Mouse (Mus musculus): ENCODE results near the gene Retreg1. TPM values are rescaled to one million over a fixed set of nuclear protein-coding genes. Genes with fewer than 3 reads are reported as not detected.
A peak's percentile ranks its signal among the peaks of the same experiment; 100 is the strongest.

Gene Retreg1
- polyA plus RNA-seq, 1 experiment from 2014 or later: 1.9 TPM

- no peaks in the 10 kb centered on the region for H3K27me3 ChIP-seq (ENCODE audit: low read depth, poor library complexity, severe bottlenecking)
- H3K9me3 ChIP-seq (replicated peaks): no peaks in the 10 kb centered on the region
- DNase-seq (ENCODE audit: low spot score): no peak
- H3K27ac ChIP-seq: peak overlapping the region; percentile 75
- H3K36me3 ChIP-seq: no peaks in the 10 kb centered on the region
- H3K4me3 ChIP-seq: no peak overlapping the region
- peaks cover 25% of the 10 kb centered on the region for H3K4me1 ChIP-seq
- WGBS: 71% methylated on average over 9 of the region's 9 CpGs
These were observed 29.1 kb downstream of the Retreg1 start for GRCm38 (mm10) chr15:25872118-25872517.

GRCm38 (mm10) chr15:25872657-25873056 is 29.7 kb downstream of the Retreg1 start:
- Histone ChIP-seq H3K4me1 (peaks cover 27% of the 10 kb centered on the region), H3K36me3 (no peaks in the 10 kb centered on the region), H3K27ac (peak overlapping the region; percentile 75), H3K9me3 (replicated peaks) (no peaks in the 10 kb centered on the region), H3K4me3 (no peak overlapping the region), H3K27me3 (ENCODE audit: low read depth, poor library complexity, severe bottlenecking) (no peaks in the 10 kb centered on the region)
- DNase-seq (ENCODE audit: low spot score): no peak
- WGBS: 91% methylated on average over 9 of the region's 9 CpGs

- Histone ChIP-seq H3K27me3 (ENCODE audit: low read depth, poor library complexity, severe bottlenecking) (no peaks in the 10 kb centered on the region), H3K4me3 (no peak overlapping the region), H3K9me3 (replicated peaks) (no peaks in the 10 kb centered on the region), H3K4me1 (peaks cover 31% of the 10 kb centered on the region), H3K36me3 (no peaks in the 10 kb centered on the region), H3K27ac (no peak overlapping the region)
- DNase-seq (ENCODE audit: low spot score): no peak
- WGBS: 89% methylated on average over 1 of the region's 1 CpGs
These were observed 30.6 kb downstream of the Retreg1 start for GRCm38 (mm10) chr15:25873536-25873935.

DNA sequence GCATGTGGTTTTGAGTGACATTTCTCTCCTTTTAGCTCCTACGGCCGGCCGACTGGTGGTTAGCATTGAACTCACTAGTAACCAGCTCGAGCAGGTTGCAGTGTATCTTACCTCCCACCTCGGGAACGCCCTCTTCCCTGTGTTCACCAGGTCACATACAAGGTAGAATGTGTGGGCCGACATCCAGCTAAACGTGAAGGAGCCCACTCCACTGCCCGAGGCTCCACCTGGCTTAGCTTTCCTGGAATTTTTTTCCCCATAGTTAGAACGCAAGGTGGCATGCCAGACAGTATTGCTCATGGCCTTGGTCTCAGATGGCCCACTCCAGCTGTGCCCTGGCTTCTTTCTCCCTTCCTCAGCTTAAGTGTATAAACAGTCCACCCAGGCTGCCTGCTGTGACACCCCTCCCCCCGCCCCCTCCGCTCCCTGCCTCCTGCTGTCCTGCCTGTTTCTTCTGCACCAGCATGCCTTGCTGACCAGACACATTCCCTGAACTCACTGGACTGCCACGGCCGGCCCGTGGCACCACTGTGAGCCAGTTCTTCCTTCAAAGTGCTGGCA is 33.7 kb downstream of the Retreg1 start:
- Histone ChIP-seq H3K27me3 (ENCODE audit: low read depth, poor library complexity, severe bottlenecking) (no peaks in the 10 kb centered on the region), H3K36me3 (no peaks in the 10 kb centered on the region), H3K27ac (0 out of 2 replicates have a peak overlapping the region, but pooled peaks have one; percentile 33), H3K4me1 (peaks cover 27% of the 10 kb centered on the region), H3K9me3 (replicated peaks) (no peaks in the 10 kb centered on the region), H3K4me3 (no peak overlapping the region)
- WGBS: 64% methylated on average over 15 of the region's 15 CpGs
- DNase-seq (ENCODE audit: low spot score): no peak

DNA sequence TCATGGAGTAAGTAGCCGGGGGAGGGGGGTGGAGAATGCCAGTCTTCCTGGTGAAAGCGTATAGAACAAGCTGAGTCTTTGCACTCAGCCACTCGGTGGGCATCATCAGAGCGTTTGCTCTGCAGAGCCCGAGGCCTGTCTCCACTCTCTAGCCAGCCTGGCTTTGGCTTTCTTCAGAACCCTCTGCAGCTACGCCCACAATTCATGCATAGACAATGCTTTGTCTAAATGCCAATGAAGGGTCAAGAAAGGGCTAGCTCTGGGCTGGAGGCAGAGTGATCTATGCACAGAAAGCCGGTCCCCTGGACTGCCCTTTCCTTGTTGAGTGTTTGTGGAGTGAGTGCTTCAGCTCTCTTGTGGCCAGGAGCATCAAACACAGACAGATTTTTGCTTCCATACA is 34.8 kb downstream of the Retreg1 start:
- peaks cover 16% of the 10 kb centered on the region for H3K4me1 ChIP-seq
- 75% methylated on average over 7 of the region's 7 CpGs for WGBS
- DNase-seq (ENCODE audit: low spot score): no peak
- no peaks in the 10 kb centered on the region for H3K27me3 ChIP-seq (ENCODE audit: low read depth, poor library complexity, severe bottlenecking)
- no peak overlapping the region for H3K27ac ChIP-seq
- no peaks in the 10 kb centered on the region for H3K9me3 ChIP-seq (replicated peaks)
- no peaks in the 10 kb centered on the region for H3K36me3 ChIP-seq
- H3K4me3 ChIP-seq: no peak overlapping the region

DNA sequence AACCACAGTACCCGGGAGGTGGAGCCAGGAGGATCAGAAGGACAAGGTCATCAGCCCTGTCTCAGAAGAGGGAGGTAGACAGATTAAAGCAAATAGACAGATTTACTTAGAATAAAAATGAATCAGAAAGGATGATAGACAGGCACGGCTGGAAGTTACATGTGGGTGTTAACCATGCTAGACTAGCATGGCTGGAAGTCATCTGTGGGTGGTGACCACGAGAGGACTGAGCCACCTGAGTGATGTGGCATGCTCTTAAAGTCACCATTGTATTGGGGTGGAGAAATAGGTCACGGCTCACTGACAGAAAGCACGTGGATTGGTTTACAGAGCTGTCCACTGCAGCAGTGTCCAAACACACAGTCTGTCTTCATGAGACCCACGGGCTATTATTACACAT is 36.2 kb downstream of the Retreg1 start:
- Histone ChIP-seq H3K4me1 (peaks cover 14% of the 10 kb centered on the region), H3K4me3 (no peak overlapping the region), H3K9me3 (replicated peaks) (no peaks in the 10 kb centered on the region), H3K27me3 (ENCODE audit: low read depth, poor library complexity, severe bottlenecking) (no peaks in the 10 kb centered on the region), H3K27ac (no peak overlapping the region), H3K36me3 (no peaks in the 10 kb centered on the region)
- WGBS: 91% methylated on average over 6 of the region's 6 CpGs
- DNase-seq (ENCODE audit: low spot score): no peak

- peaks cover 14% of the 10 kb centered on the region for H3K4me1 ChIP-seq
- no peak overlapping the region for H3K27ac ChIP-seq
- H3K9me3 ChIP-seq (replicated peaks): no peaks in the 10 kb centered on the region
- no peak overlapping the region for H3K4me3 ChIP-seq
- H3K27me3 ChIP-seq (ENCODE audit: low read depth, poor library complexity, severe bottlenecking): no peaks in the 10 kb centered on the region
- WGBS: 85% methylated on average over 5 of the region's 5 CpGs
- no peaks in the 10 kb centered on the region for H3K36me3 ChIP-seq
- no peak for DNase-seq (ENCODE audit: low spot score)
These were observed 37.2 kb downstream of the Retreg1 start for GRCm38 (mm10) chr15:25880192-25880591.

- 73% methylated on average over 4 of the region's 4 CpGs for WGBS
- DNase-seq (ENCODE audit: low spot score): no peak
- H3K27ac ChIP-seq: no peak overlapping the region
These were observed 39.0 kb downstream of the Retreg1 start for GRCm38 (mm10) chr15:25882002-25882401.

DNA sequence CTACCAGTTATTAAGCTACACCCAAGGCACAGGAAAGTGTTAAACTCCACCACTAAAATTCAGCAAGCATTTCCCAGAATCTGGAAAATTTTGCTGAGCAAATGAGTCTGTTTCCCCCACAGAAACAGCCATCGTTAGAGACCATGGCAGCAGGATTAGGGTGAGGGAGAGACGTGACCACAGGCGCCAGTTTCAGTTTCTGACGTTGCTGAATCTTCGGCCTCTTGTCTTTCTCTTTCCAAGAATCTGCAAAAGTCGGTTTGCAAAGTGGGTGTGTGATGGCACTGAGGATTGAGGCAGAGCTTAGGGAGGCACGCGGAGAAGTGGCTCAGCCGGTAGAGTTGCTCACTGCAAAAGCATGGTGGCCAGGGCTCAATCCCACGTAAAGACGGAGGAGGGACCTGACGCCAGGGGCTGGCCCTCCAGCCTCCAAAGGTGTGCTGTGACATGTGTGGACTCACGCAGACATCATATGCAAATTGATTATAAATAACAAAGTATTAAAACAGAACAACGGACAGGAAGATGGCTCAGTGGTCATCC is 41.5 kb downstream of the Retreg1 start:
- no peaks in the 10 kb centered on the region for H3K27me3 ChIP-seq (ENCODE audit: low read depth, poor library complexity, severe bottlenecking)
- 87% methylated on average over 14 of the region's 14 CpGs for WGBS
- H3K27ac ChIP-seq: no peak overlapping the region
- no peak overlapping the region for H3K4me3 ChIP-seq
- H3K9me3 ChIP-seq (replicated peaks): no peaks in the 10 kb centered on the region
- no peaks in the 10 kb centered on the region for H3K4me1 ChIP-seq
- H3K36me3 ChIP-seq: no peaks in the 10 kb centered on the region
- DNase-seq (ENCODE audit: low spot score): no peak

More at GRCm38 (mm10) chr15:25882002-25882401, 39.0 kb downstream of the Retreg1 start:
- Histone ChIP-seq H3K36me3 (no peaks in the 10 kb centered on the region), H3K9me3 (replicated peaks) (no peaks in the 10 kb centered on the region), H3K27me3 (ENCODE audit: low read depth, poor library complexity, severe bottlenecking) (no peaks in the 10 kb centered on the region), H3K4me1 (peaks cover 8% of the 10 kb centered on the region; the same call in 1 of the 2 replicates), H3K4me3 (no peak overlapping the region)

- Histone ChIP-seq H3K27ac (no peak overlapping the region), H3K27me3 (ENCODE audit: low read depth, poor library complexity, severe bottlenecking) (no peaks in the 10 kb centered on the region), H3K9me3 (replicated peaks) (no peaks in the 10 kb centered on the region), H3K4me1 (no peaks in the 10 kb centered on the region), H3K36me3 (no peaks in the 10 kb centered on the region), H3K4me3 (no peak overlapping the region)
- no peak for DNase-seq (ENCODE audit: low spot score)
- 92% methylated on average over 6 of the region's 6 CpGs for WGBS
These were observed 43.6 kb downstream of the Retreg1 start for GRCm38 (mm10) chr15:25886581-25887011.

GRCm38 (mm10) chr15:25889927-25890326 is 46.9 kb downstream of the Retreg1 start:
- Histone ChIP-seq H3K4me3 (no peak overlapping the region), H3K36me3 (no peaks in the 10 kb centered on the region), H3K9me3 (replicated peaks) (no peaks in the 10 kb centered on the region), H3K27me3 (ENCODE audit: low read depth, poor library complexity, severe bottlenecking) (no peaks in the 10 kb centered on the region), H3K4me1 (no peaks in the 10 kb centered on the region), H3K27ac (no peak overlapping the region)
- WGBS: 95% methylated on average over 5 of the region's 5 CpGs
- no peak for DNase-seq (ENCODE audit: low spot score)

GRCm38 (mm10) chr15:25891556-25891955 is 48.6 kb downstream of the Retreg1 start:
- H3K9me3 ChIP-seq (replicated peaks): no peaks in the 10 kb centered on the region
- H3K4me3 ChIP-seq: no peak overlapping the region
- H3K4me1 ChIP-seq: no peaks in the 10 kb centered on the region
- H3K27ac ChIP-seq: no peak overlapping the region
- no peak for DNase-seq (ENCODE audit: low spot score)
- no peaks in the 10 kb centered on the region for H3K27me3 ChIP-seq (ENCODE audit: low read depth, poor library complexity, severe bottlenecking)
- WGBS: 83% methylated on average over 11 of the region's 11 CpGs
- H3K36me3 ChIP-seq: no peaks in the 10 kb centered on the region

DNA sequence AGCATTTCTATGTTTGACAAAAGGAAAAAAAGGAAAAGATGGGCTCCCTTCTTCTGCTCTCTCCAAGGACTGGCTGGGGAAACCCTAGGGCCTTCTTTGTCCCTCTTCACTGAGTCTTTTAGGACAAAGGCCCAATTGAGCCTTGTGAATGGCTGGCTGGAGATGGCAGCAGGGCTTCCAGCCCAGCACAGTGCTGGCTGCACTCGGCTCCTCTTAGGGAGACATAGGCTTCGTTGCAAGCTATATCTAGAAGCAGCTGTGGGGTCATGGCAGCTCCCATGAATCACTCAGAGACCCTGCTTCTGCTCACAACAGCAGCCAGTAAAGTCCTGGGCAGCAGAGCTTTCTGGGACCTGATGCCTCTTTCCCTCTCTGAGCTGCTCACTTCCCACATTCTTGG is 50.3 kb downstream of the Retreg1 start:
- H3K27ac ChIP-seq: no peak overlapping the region
- H3K36me3 ChIP-seq: no peaks in the 10 kb centered on the region
- H3K9me3 ChIP-seq (replicated peaks): no peaks in the 10 kb centered on the region
- H3K27me3 ChIP-seq (ENCODE audit: low read depth, poor library complexity, severe bottlenecking): no peaks in the 10 kb centered on the region
- H3K4me1 ChIP-seq: peaks cover 3% of the 10 kb centered on the region; the same call in 1 of the 2 replicates
- H3K4me3 ChIP-seq: no peak overlapping the region
- no peak for DNase-seq (ENCODE audit: low spot score)
- WGBS: 35% methylated on average over 2 of the region's 2 CpGs

- H3K27me3 ChIP-seq (ENCODE audit: low read depth, poor library complexity, severe bottlenecking): no peaks in the 10 kb centered on the region
- H3K27ac ChIP-seq: no peak overlapping the region
- H3K9me3 ChIP-seq (replicated peaks): no peaks in the 10 kb centered on the region
- peaks cover 3% of the 10 kb centered on the region; the same call in 1 of the 2 replicates for H3K4me1 ChIP-seq
- DNase-seq (ENCODE audit: low spot score): no peak
- 96% methylated on average over 4 of the region's 4 CpGs for WGBS
- H3K4me3 ChIP-seq: no peak overlapping the region
- no peaks in the 10 kb centered on the region for H3K36me3 ChIP-seq
These were observed 53.8 kb downstream of the Retreg1 start for GRCm38 (mm10) chr15:25896783-25897182.

Data from limb, embryonic 10.5 days (tissue).